Mouse (Mus musculus): ENCODE results near the gene Mrpl14. TPM values are rescaled to one million over a fixed set of nuclear protein-coding genes. Genes with fewer than 3 reads are reported as not detected.

Gene Mrpl14
- polyA plus RNA-seq, 1 experiment from 2014 or later: 129 TPM

DNA sequence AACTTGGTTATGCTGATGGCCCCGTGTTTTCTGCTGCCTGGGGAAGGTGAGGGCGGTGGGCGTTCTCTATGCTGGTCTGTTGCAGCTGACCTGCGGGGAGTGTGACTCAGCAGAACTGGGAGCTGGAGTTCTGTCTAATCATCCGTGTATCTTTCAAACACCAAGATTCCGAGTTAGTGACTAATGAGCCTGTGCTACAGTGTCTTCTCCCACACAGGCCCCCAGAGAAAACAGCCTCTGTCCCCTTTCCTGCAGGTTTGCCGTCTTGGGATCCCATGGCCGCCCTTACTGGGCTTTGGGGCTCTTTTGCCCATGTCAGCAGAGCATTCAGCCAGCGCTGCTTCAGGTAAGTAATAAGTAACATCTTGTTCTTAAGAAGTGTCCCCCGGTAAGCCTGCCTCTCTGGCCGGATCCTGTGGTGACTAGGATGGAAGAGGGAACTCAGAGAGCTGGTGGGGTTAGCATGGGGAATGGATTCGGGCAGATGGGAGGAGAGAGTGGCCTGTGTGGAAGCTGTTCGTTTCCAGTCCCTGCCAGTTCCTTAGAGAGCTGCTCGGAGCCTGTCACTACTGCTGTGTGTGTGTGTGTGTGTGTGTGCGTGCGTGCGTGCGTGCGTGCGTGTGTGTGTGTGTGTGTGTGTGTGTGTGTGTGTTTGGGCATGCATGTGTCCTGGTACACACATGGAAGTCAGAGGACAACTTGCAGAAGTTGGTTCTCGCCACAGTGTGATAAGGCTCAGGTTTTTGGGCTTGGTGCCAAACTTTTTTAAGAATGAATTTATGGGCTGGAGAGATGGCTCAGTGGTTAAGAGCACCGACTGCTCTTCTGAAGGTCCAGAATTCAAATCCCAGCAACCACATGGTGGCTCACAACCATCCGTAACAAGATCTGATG is 9.4 kb downstream of the Mrpl14 start:
- Histone ChIP-seq H3K27me3 (ENCODE audit: control insufficient read depth, insufficient read depth, low read length) (no peaks in the 10 kb centered on the region), H3K9me3 (ENCODE audit: control insufficient read depth, low read length) (no peaks in the 10 kb centered on the region), H3K4me2 (ENCODE audit: low read depth, low read length) (no peak overlapping the region), H3K4me3 (ENCODE audit: low read depth, low read length) (no peak overlapping the region), H3K9ac (replicated peaks; ENCODE audit: low read depth, low read length) (no peak overlapping the region), H3K27ac (ENCODE audit: low read depth, low read length) (no peak overlapping the region), H3K36me3 (ENCODE audit: control insufficient read depth, insufficient read depth, low read length) (peaks cover 5% of the 10 kb centered on the region; the same call in 1 of the 2 replicates), H3K4me1 (ENCODE audit: control insufficient read depth, insufficient read depth, low read length) (no peaks in the 10 kb centered on the region)
- 82% methylated on average over 23 of the region's 23 CpGs for WGBS
- ATAC-seq (ENCODE audit: low read depth): no peak

DNA sequence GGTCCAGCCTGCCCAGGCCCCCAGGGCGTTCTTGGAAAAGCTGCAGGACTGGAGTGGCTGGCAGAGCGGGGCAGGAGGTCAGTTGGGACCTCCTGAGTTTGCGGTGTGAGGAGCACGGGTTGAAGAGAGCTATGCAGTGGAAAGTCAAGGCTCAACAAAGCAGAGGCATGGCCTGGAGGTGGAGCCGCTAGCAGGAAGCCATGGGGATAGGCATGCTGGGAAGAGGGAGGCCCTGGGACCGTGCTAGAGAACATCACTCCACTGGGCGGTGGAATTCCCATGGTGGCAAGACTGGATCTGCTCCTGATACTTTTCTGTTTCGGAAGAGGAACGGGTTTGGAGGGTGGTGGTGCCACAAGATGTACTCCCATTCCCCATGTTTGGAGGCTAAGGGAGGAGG is 10.9 kb downstream of the Mrpl14 start:
- Histone ChIP-seq H3K9me3 (ENCODE audit: control insufficient read depth, low read length) (no peaks in the 10 kb centered on the region), H3K9ac (replicated peaks; ENCODE audit: low read depth, low read length) (no peak overlapping the region), H3K4me1 (ENCODE audit: control insufficient read depth, insufficient read depth, low read length) (no peaks in the 10 kb centered on the region), H3K27ac (ENCODE audit: low read depth, low read length) (no peak overlapping the region), H3K36me3 (ENCODE audit: control insufficient read depth, insufficient read depth, low read length) (peaks cover 5% of the 10 kb centered on the region; the same call in 1 of the 2 replicates), H3K27me3 (ENCODE audit: control insufficient read depth, insufficient read depth, low read length) (no peaks in the 10 kb centered on the region), H3K4me3 (ENCODE audit: low read depth, low read length) (no peak overlapping the region), H3K4me2 (ENCODE audit: low read depth, low read length) (no peak overlapping the region)
- ATAC-seq (ENCODE audit: low read depth): no peak
- 94% methylated on average over 9 of the region's 9 CpGs for WGBS

DNA sequence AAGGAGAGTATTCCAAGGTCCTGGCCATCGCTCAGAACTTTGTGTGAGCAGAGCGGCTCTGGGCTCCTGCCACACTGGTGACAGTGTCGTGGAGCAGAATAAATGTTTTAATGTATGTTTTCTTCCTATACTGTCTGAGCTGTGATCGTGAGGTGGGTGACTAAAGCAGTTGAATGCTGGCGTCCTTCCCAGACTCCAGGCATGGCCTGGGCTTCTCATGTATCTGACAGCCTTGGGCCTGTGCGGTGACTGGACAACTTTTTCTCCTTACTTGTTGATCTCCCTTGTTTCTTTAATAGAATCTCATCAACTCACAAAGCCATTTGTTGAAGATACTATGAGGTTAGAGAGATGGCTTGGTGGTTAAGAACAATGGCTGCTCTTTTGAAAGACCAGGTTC is 12.2 kb downstream of the Mrpl14 start:
- no peak overlapping the region for H3K9ac ChIP-seq (replicated peaks; ENCODE audit: low read depth, low read length)
- H3K4me2 ChIP-seq (ENCODE audit: low read depth, low read length): no peak overlapping the region
- no peaks in the 10 kb centered on the region for H3K27me3 ChIP-seq (ENCODE audit: control insufficient read depth, insufficient read depth, low read length)
- H3K27ac ChIP-seq (ENCODE audit: low read depth, low read length): no peak overlapping the region
- 88% methylated on average over 6 of the region's 6 CpGs for WGBS
- no peak overlapping the region for H3K4me3 ChIP-seq (ENCODE audit: low read depth, low read length)
- ATAC-seq (ENCODE audit: low read depth): no peak
- no peaks in the 10 kb centered on the region for H3K4me1 ChIP-seq (ENCODE audit: control insufficient read depth, insufficient read depth, low read length)
- no peaks in the 10 kb centered on the region for H3K9me3 ChIP-seq (ENCODE audit: control insufficient read depth, low read length)
- H3K36me3 ChIP-seq (ENCODE audit: control insufficient read depth, insufficient read depth, low read length): peaks cover 5% of the 10 kb centered on the region; the same call in 1 of the 2 replicates

DNA sequence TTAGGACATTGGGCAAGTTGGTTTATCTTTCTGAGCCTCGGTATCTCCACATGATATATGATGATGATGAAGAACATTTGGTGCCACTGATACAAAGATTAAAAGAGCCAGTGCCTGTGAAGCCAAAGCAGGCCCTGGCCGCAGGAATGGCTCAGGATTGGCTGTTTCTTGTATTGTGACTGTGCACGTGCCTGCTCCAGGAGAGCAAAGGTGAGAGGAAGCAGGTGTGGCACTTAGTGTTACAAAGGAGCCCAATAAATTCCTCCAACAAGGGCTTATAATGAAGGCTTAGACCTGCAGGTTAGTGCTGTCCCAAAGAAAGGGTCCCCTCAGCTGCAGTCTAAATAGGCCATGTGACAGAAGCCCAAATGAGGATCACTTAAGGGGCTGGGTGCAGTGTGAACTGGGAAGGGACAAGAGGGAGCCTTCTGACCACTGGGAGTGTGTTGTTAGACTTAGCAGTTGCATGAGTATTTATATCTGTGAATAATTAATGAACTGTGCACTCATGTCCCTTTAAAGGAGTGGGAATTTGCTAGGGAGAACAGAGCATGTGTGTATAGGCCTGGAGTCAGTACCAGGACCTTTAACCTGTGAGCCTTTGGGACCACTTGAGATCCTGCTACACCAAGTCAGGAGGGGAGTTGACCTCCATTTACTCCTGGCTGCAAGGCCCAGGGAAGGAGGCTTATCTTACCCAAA is 13.1 kb downstream of the Mrpl14 start:
- Histone ChIP-seq H3K27me3 (ENCODE audit: control insufficient read depth, insufficient read depth, low read length) (no peaks in the 10 kb centered on the region), H3K4me2 (ENCODE audit: low read depth, low read length) (no peak overlapping the region), H3K9me3 (ENCODE audit: control insufficient read depth, low read length) (no peaks in the 10 kb centered on the region), H3K9ac (replicated peaks; ENCODE audit: low read depth, low read length) (no peak overlapping the region), H3K4me3 (ENCODE audit: low read depth, low read length) (no peak overlapping the region), H3K36me3 (ENCODE audit: control insufficient read depth, insufficient read depth, low read length) (peaks cover 5% of the 10 kb centered on the region; the same call in 1 of the 2 replicates), H3K27ac (ENCODE audit: low read depth, low read length) (no peak overlapping the region), H3K4me1 (ENCODE audit: control insufficient read depth, insufficient read depth, low read length) (no peaks in the 10 kb centered on the region)
- 88% methylated on average over 3 of the region's 3 CpGs for WGBS
- ATAC-seq (ENCODE audit: low read depth): no peak

DNA sequence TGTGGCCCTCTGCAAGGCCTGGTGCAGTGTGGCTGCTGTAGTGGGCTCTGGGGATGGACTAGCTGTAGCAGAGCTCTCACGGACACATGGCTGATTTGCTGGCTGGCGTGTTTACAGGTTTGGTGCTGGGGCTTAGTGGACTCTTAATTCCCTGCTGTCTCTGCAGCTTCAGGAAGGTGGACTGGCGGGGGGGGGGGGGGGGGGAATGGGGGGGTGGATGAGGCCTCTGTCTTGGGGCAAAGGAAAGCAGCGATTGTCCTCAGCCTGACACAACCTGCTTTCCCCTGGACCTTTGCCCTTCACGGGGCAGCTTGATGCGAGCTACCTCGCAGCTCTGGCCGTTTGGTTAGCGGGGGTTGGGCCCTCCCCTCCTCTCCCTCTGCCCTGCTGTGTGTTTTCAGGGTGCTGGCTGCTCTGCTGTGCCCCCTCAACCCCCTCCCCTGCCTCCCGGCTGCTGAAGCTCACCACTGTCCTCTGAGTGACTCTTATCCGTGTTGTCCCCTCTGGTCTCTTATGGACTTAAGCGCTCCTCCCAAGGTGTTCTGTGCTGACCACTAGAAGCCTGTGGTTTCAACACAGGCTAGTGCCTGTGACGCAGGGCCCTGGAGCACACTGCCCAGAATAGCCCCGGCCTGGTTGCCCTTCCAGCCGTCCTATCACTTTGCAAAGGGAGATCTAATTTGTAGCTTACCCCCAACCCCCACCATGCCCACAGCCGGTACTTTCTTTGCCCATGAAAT is 14.5 kb downstream of the Mrpl14 start:
- 73% methylated on average over 10 of the region's 16 CpGs for WGBS
- ATAC-seq (ENCODE audit: low read depth): no peak
- H3K9ac ChIP-seq (replicated peaks; ENCODE audit: low read depth, low read length): no peak overlapping the region
- no peaks in the 10 kb centered on the region for H3K9me3 ChIP-seq (ENCODE audit: control insufficient read depth, low read length)
- no peaks in the 10 kb centered on the region for H3K27me3 ChIP-seq (ENCODE audit: control insufficient read depth, insufficient read depth, low read length)
- H3K36me3 ChIP-seq (ENCODE audit: control insufficient read depth, insufficient read depth, low read length): peaks cover 5% of the 10 kb centered on the region; the same call in 1 of the 2 replicates
- no peaks in the 10 kb centered on the region for H3K4me1 ChIP-seq (ENCODE audit: control insufficient read depth, insufficient read depth, low read length)
- no peak overlapping the region for H3K4me3 ChIP-seq (ENCODE audit: low read depth, low read length)
- H3K4me2 ChIP-seq (ENCODE audit: low read depth, low read length): no peak overlapping the region
- no peak overlapping the region for H3K27ac ChIP-seq (ENCODE audit: low read depth, low read length)

DNA sequence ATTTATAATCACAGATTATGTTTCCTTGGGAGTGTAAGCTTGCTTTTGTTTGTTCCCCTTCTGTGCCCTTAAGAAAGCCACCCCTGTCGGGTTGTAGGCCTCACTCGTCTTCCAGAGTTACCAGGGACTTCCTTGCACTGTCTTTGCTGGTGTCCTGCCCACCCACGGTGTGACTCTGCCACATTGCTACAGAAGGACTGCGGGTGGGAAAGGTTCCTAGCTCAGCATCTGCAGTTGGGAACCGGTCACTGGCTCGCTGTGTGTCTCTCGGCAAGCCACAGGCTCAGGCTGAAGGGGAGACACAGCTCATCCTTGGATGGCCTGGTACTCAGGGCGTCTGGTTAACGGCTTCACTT is 15.1 kb downstream of the Mrpl14 start:
- Histone ChIP-seq H3K4me3 (ENCODE audit: low read depth, low read length) (no peak overlapping the region), H3K4me1 (ENCODE audit: control insufficient read depth, insufficient read depth, low read length) (no peaks in the 10 kb centered on the region), H3K27me3 (ENCODE audit: control insufficient read depth, insufficient read depth, low read length) (no peaks in the 10 kb centered on the region), H3K36me3 (ENCODE audit: control insufficient read depth, insufficient read depth, low read length) (peaks cover 5% of the 10 kb centered on the region; the same call in 1 of the 2 replicates), H3K4me2 (ENCODE audit: low read depth, low read length) (no peak overlapping the region), H3K9ac (replicated peaks; ENCODE audit: low read depth, low read length) (no peak overlapping the region), H3K27ac (ENCODE audit: low read depth, low read length) (no peak overlapping the region), H3K9me3 (ENCODE audit: control insufficient read depth, low read length) (no peaks in the 10 kb centered on the region)
- no peak for ATAC-seq (ENCODE audit: low read depth)
- WGBS: 80% methylated on average over 9 of the region's 9 CpGs

DNA sequence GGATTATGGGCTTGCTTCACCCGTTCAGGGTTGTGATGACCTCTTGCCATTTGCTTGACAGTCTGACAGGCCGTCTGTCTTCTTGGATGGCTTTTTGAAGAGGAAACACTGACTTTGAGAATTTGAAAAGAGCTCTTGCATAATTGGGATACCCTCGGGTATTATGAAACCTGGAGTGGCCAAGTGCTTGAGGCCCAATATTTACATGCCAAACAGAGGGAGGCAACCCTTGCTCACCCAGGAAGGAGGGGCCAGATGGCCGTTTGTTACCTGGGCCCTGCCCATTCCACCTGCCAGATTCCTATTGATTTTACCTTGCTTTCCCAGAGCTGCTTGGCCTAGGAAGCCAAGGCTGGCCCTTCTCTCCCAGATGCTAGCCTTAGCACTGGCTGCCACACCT is 16.1 kb downstream of the Mrpl14 start:
- WGBS: 53% methylated on average over 4 of the region's 4 CpGs
- Histone ChIP-seq H3K9me3 (ENCODE audit: control insufficient read depth, low read length) (no peaks in the 10 kb centered on the region), H3K4me2 (ENCODE audit: low read depth, low read length) (no peak overlapping the region), H3K9ac (replicated peaks; ENCODE audit: low read depth, low read length) (no peak overlapping the region), H3K27ac (ENCODE audit: low read depth, low read length) (no peak overlapping the region), H3K4me1 (ENCODE audit: control insufficient read depth, insufficient read depth, low read length) (no peaks in the 10 kb centered on the region), H3K27me3 (ENCODE audit: control insufficient read depth, insufficient read depth, low read length) (no peaks in the 10 kb centered on the region), H3K36me3 (ENCODE audit: control insufficient read depth, insufficient read depth, low read length) (peaks cover 5% of the 10 kb centered on the region; the same call in 1 of the 2 replicates), H3K4me3 (ENCODE audit: low read depth, low read length) (no peak overlapping the region)
- ATAC-seq (ENCODE audit: low read depth): no peak

DNA sequence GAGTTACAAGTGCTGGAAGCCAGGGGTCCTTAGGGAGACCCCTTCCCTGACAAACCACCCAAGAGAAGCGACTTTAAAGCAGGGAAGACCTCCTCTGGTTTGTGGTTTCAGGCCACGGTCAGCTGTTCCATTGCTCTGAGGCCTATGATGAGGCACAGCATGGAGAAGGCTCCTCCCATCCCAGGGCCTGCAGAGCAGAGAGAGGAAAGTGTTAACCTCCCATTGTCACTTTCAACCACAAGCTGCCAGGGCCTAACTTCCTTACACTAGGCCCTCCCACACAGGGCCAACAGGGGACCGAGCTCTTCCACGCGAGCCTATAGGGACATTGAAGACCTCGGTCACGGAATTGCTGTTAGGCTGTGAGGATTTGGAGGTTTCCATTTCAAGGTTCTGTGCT is 17.1 kb downstream of the Mrpl14 start:
- Histone ChIP-seq H3K36me3 (ENCODE audit: control insufficient read depth, insufficient read depth, low read length) (peaks cover 4% of the 10 kb centered on the region; the same call in 1 of the 2 replicates), H3K4me2 (ENCODE audit: low read depth, low read length) (no peak overlapping the region), H3K9ac (replicated peaks; ENCODE audit: low read depth, low read length) (no peak overlapping the region), H3K4me1 (ENCODE audit: control insufficient read depth, insufficient read depth, low read length) (no peaks in the 10 kb centered on the region), H3K27ac (ENCODE audit: low read depth, low read length) (no peak overlapping the region), H3K9me3 (ENCODE audit: control insufficient read depth, low read length) (no peaks in the 10 kb centered on the region), H3K27me3 (ENCODE audit: control insufficient read depth, insufficient read depth, low read length) (no peaks in the 10 kb centered on the region), H3K4me3 (ENCODE audit: low read depth, low read length) (no peak overlapping the region)
- WGBS: 67% methylated on average over 7 of the region's 7 CpGs
- no peak for ATAC-seq (ENCODE audit: low read depth)
